Mouse (Mus musculus) liver, embryonic 12.5 days (tissue): Measurements from ENCODE around the gene Adgrl3. TPM values are rescaled to one million over a fixed set of nuclear protein-coding genes. Genes with fewer than 3 reads are reported as not detected.

ENCODE experiments used
- ATAC-seq: fragments of 200-750 bp; cut with Nextera tagmentation; 2 replicates; pipeline ENCODE4 v1.8.0; 2017; ENCODE audit warnings: moderate number of reproducible peaks, mild to moderate bottlenecking, moderate library complexity
- H3K27ac ChIP-seq: fragments of 300-500 bp; sonication (generic); 2 replicates; pipeline ENCODE4 v1.5.1; 2016; ENCODE audit warnings: mild to moderate bottlenecking
- H3K27me3 ChIP-seq: fragments of 300-500 bp; sonication (generic); replicated peaks from 2 replicates; pipeline ENCODE4 v1.6.1; 2016; ENCODE audit warnings: mild to moderate bottlenecking, moderate library complexity
- H3K36me3 ChIP-seq: fragments of 300-500 bp; sonication (generic); 2 replicates; pipeline ENCODE4 v1.6.1; 2016; ENCODE audit warnings: mild to moderate bottlenecking, moderate library complexity
- H3K4me1 ChIP-seq: fragments of 300-500 bp; sonication (generic); 2 replicates; pipeline ENCODE4 v1.6.1; 2016
- H3K4me2 ChIP-seq: fragments of 300-500 bp; sonication (generic); 2 replicates; pipeline ENCODE4 v1.6.1; 2016; ENCODE audit warnings: mild to moderate bottlenecking, moderate library complexity
- H3K4me3 ChIP-seq: fragments of 300-500 bp; sonication (generic); 2 replicates; pipeline ENCODE4 v1.5.1; 2016; ENCODE audit warnings: mild to moderate bottlenecking, moderate library complexity
- H3K9ac ChIP-seq: fragments of 300-500 bp; sonication (generic); 2 replicates; pipeline ENCODE4 v1.6.1; 2016; ENCODE audit warnings: mild to moderate bottlenecking, moderate library complexity
- H3K9me3 ChIP-seq: fragments of 300-500 bp; sonication (generic); replicated peaks from 2 replicates; pipeline ENCODE4 v1.6.1; 2016; ENCODE audit warnings: mild to moderate bottlenecking, moderate library complexity
- WGBS: fragments of 180-500 bp; shearing (Covaris S2); methylation state at CpG from one replicate; pipeline ENCODE4 v1.1.7; 2016; ENCODE audit not compliant: insufficient replicate concordance; 5-methylcytosine and 5-hydroxymethylcytosine counted together
- microRNA-seq: library from miRNA; unstranded; fragments of <30 nt; microRNA quantifications from one replicate; pipeline ENCODE4, GENCODE M21; 2017
- polyA plus RNA-seq: library from polyadenylated mRNA; unstranded; fragments of >200 nt; fragmentation: Nextera tagmentation; extraction: Ambion mirVana; gene quantifications from 2 replicates; pipeline ENCODE4 v1.2.1, GENCODE M21; 2016

Gene Adgrl3
- polyA plus RNA-seq, 1 experiment from 2014 or later = 4.1 TPM

- no peak for ATAC-seq
- Histone ChIP-seq H3K27ac (no peak overlapping the region), H3K4me1 (no peaks in the 10 kb centered on the region), H3K27me3 (no peaks in the 10 kb centered on the region), H3K4me2 (no peak overlapping the region), H3K4me3 (no peak overlapping the region), H3K36me3 (no peaks in the 10 kb centered on the region), H3K9ac (no peak overlapping the region), H3K9me3 (no peaks in the 10 kb centered on the region)
- 62% methylated on average over 4 of the region's 4 CpGs for WGBS
Measured at GRCm38 (mm10) chr5:81843798-81844197, 823.9 kb downstream of the Adgrl3 start.

- Histone ChIP-seq H3K9me3 (no peaks in the 10 kb centered on the region), H3K36me3 (no peaks in the 10 kb centered on the region), H3K4me3 (no peak overlapping the region), H3K4me1 (no peaks in the 10 kb centered on the region), H3K27ac (no peak overlapping the region), H3K9ac (no peak overlapping the region), H3K4me2 (no peak overlapping the region), H3K27me3 (no peaks in the 10 kb centered on the region)
- ATAC-seq = no peak
- WGBS = 72% methylated on average over 6 of the region's 6 CpGs
Measured at GRCm38 (mm10) chr5:81870336-81870735, 850.4 kb downstream of the Adgrl3 start.

Small RNAs within 50 kb of the gene (microRNA-seq; reads per million reads assigned to microRNA genes)
- not detected for gene Gm22048
